Mouse (Mus musculus) G1E (cell line): ENCODE measurements around the gene Gm42669.

Source experiments
- CTCF ChIP-seq: IDR thresholded peaks from 2 replicates; pipeline ENCODE4 v1.5.1; 2012; ENCODE audit warnings: low read depth, low read length, inconsistent platforms, mixed read lengths
- POLR2AphosphoS5 ChIP-seq: IDR thresholded peaks from 2 replicates; pipeline ENCODE4 v1.6.1; 2012; ENCODE audit warnings: low read depth, low read length, inconsistent platforms; ENCODE audit not compliant: insufficient replicate concordance
- TAL1 ChIP-seq: conservative IDR thresholded peaks from 2 replicates; pipeline ENCODE4 v1.6.1; 2012; ENCODE audit warnings: low read depth, low read length, inconsistent platforms, mixed read lengths

DNA sequence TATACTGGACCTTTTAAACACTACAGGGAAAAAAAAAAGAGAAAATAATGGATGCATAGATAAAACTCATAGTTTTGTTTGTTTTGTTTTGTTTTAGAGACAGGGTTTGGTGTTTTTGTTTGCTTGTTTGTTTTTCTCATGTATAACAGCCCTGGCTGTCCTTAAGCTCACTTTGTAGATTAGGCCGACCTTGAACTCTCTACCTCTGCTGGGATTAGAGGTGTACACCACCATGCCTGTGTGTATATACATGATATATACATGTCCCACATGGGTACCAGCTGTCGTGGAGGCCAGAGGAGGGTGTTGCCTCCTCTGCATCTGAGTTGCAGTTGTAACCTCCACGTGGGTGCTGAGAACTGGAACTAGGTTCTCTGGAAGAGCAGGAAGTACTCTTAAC, 41.0 kb downstream of the Gm42669 start:
- no peak for TF ChIP-seq CTCF
- TF ChIP-seq POLR2AphosphoS5: no peak
- no peak for TF ChIP-seq TAL1
